Mouse (Mus musculus): ENCODE measurements at regions not wholly inside any gene's neighbourhood (a gene's known extent, or its start where the extent isn't known, plus 50 kb on each side); places are given as distances from the start of the nearest gene placed in this dataset.

DNA sequence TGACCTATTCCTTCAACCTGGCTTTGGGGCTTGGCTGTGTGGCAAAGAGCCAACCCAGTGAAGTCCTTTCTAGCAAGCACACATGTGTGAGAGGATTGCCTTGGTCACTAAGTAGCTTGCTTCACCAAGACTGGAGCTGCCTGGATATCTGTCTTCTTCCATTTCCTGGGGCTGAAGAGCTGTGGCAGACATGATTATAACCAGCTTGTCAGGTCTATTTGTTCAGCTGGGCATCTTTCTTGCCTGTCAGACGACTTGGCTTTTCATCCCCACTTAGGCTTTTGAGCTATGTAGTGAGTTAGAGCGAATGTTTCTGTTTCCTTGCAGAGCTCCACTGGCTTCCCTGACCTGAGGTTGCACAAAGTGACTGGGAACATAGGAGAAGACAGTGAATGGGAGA, 1951.3 kb upstream of the Lrrc6 start:
- H3K27ac ChIP-seq (ENCODE audit: insufficient read depth, low read depth) = no peak overlapping the region
- H3K27me3 ChIP-seq (replicated peaks) = no peaks in the 10 kb centered on the region
- no peaks in the 10 kb centered on the region for H3K4me1 ChIP-seq (ENCODE audit: control insufficient read depth in 1 of 2, insufficient read depth in 2 of 2)
- no peak for TF ChIP-seq ZC3H11A (IDR thresholded peaks at IDR 0.05; ENCODE audit: low read depth, low read length)
- TF ChIP-seq ELF1 (IDR thresholded peaks at IDR 0.05; ENCODE audit: low read depth, low read length) = no peak
- no peak for TF ChIP-seq CHD2 (IDR thresholded peaks at IDR 0.05; ENCODE audit: low read length)
- no peak for TF ChIP-seq UBTF (IDR thresholded peaks at IDR 0.05; ENCODE audit: low read depth, low read length)
- TF ChIP-seq MEF2A (IDR thresholded peaks at IDR 0.05; ENCODE audit: borderline replicate concordance, low read depth, low read length) = no peak
- no peak overlapping the region for H3K4me3 ChIP-seq (replicated peaks in 1 of 3; ENCODE audit: low read depth in 2 of 3, low read length in 2 of 3, poor library complexity in 1 of 3)
- no peak overlapping the region for H3K4me2 ChIP-seq (ENCODE audit: insufficient read depth, low read depth, poor library complexity, severe bottlenecking)
- dilution Hi-C loops (cut with MboI; ENCODE audit: extremely low pct_ligation_motif_present, extremely low pct_unique_long_range_greater_than_20kb, low sequenced_read_pairs) = no loop called here
- no peak for DNase-seq (ENCODE audit: extremely low read depth)
- peaks cover 41% of the 10 kb centered on the region for H3K9me3 ChIP-seq (replicated peaks; ENCODE audit: low read length)
- no peaks in the 10 kb centered on the region for H3K36me3 ChIP-seq (replicated peaks in 1 of 2; ENCODE audit: control insufficient read depth in 1 of 2, insufficient read depth in 1 of 2, low read length in 1 of 2)
- H3K79me2 ChIP-seq (replicated peaks; ENCODE audit: control insufficient read depth, extremely low read depth, insufficient read depth, poor library complexity, severe bottlenecking) = no peaks in the 10 kb centered on the region
- in situ Hi-C loops (cut with MboI; ENCODE audit: low pct_ligation_motif_present, low pct_unique_long_range_greater_than_20kb, low sequenced_read_pairs) = no loop called here
- H3K9ac ChIP-seq (ENCODE audit: insufficient read depth, low read depth) = no peak overlapping the region

DNA sequence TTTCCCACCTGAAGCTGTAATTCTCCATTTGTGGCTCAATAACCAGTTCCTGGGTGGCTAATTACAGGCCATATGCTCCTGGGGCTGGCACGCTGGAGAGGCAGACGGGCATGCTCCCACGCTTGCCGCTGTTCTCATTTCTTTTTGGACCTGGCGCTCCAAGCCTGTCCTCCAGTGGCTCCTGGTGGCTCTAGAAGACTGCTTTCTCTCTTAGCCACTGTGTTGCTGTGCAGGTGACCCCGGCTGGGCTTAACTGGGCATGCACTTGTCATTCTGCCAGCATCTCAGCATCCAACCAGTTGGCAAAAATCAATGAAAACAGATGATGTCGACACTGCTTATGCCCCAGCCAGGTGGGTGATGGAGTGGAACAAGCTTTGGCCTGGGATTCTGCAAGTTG, 1944.6 kb upstream of the Lrrc6 start:
- in situ Hi-C loops (cut with MboI; ENCODE audit: low pct_ligation_motif_present, low pct_unique_long_range_greater_than_20kb, low sequenced_read_pairs) (no loop called here), dilution Hi-C loops (cut with MboI; ENCODE audit: extremely low pct_ligation_motif_present, extremely low pct_unique_long_range_greater_than_20kb, low sequenced_read_pairs) (no loop called here)
- TF ChIP-seq JUN (IDR thresholded peaks at IDR 0.05; ENCODE audit: insufficient read depth, low read depth, low read length) (no peak), ZKSCAN1 (IDR thresholded peaks at IDR 0.05; ENCODE audit: borderline replicate concordance, low read depth, low read length) (no peak), MEF2A (IDR thresholded peaks at IDR 0.05; ENCODE audit: borderline replicate concordance, low read depth, low read length) (no peak), JUND (conservative IDR thresholded peaks at IDR 0.05; ENCODE audit: low read depth, low read length) (no peak), IRF4 (IDR thresholded peaks at IDR 0.05; ENCODE audit: low read depth, low read length) (no peak), KAT2A (IDR thresholded peaks at IDR 0.05; ENCODE audit: insufficient replicate concordance, low read length) (no peak), HCFC1 (IDR thresholded peaks at IDR 0.05; ENCODE audit: low read depth, low read length) (no peak), NELFE (IDR thresholded peaks at IDR 0.05; ENCODE audit: low read depth, low read length) (no peak), MAX (IDR thresholded peaks at IDR 0.05; ENCODE audit: low read length) (no peak), RAD21 (IDR thresholded peaks at IDR 0.05; ENCODE audit: low read depth, low read length) (no peak), ZNF384 (IDR thresholded peaks at IDR 0.05; ENCODE audit: low read depth, low read length) (no peak), MAZ (IDR thresholded peaks at IDR 0.05; ENCODE audit: low read depth, low read length) (no peak), CTCF (conservative IDR thresholded peaks at IDR 0.05 in 1 of 2, IDR thresholded peaks at IDR 0.05 in 1 of 2; ENCODE audit: low read depth in 2 of 2, low read length in 2 of 2) (no peak)
- Histone ChIP-seq H3K4me3 (replicated peaks in 1 of 3; ENCODE audit: low read depth in 2 of 3, low read length in 2 of 3, poor library complexity in 1 of 3) (no peak overlapping the region), H3K27me3 (replicated peaks) (no peaks in the 10 kb centered on the region), H3K9me3 (replicated peaks; ENCODE audit: low read length) (peaks cover 55% of the 10 kb centered on the region), H3K36me3 (replicated peaks in 1 of 2; ENCODE audit: control insufficient read depth in 1 of 2, insufficient read depth in 1 of 2, low read length in 1 of 2) (no peaks in the 10 kb centered on the region), H3K27ac (ENCODE audit: insufficient read depth, low read depth) (no peak overlapping the region), H3K9ac (ENCODE audit: insufficient read depth, low read depth) (no peak overlapping the region), H3K4me2 (ENCODE audit: insufficient read depth, low read depth, poor library complexity, severe bottlenecking) (no peak overlapping the region), H3K4me1 (ENCODE audit: control insufficient read depth in 1 of 2, insufficient read depth in 2 of 2) (no peaks in the 10 kb centered on the region), H3K79me2 (replicated peaks; ENCODE audit: control insufficient read depth, extremely low read depth, insufficient read depth, poor library complexity, severe bottlenecking) (no peaks in the 10 kb centered on the region)
- DNase-seq (ENCODE audit: extremely low read depth) = no peak

All from CH12.LX (cell line).